Mouse (Mus musculus): ENCODE measurements around the gene Trim71.

DNA sequence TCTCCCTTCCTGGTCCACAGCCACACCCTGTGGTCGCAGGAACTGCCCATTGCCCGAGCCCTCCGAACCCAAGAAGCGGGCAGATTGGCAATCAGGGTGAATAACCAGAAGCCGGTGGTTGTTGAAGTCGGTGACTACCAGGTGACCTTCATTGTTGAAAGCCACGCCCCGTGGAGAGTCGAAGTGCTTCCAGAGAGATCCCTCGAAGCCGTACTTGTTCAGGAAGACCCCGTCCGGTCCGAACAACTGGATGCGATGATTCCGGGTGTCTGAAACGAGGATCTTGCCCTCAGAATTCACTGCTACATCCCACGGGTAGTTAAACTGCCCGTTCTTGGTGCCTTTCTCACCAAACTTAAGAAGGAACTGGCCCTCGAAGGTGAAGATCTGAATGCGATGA lies 51.3 kb downstream of the Trim71 start:
- TF ChIP-seq FLI1 (IDR thresholded peaks at IDR 0.05; ENCODE audit: low read length) (no peak), GATA1 (IDR thresholded peaks at IDR 0.05; ENCODE audit: borderline replicate concordance, low read length) (no peak)
